Mouse (Mus musculus): ENCODE results near the gene Cbfb.
"Not testable (repeated sequence)": the region's sequence is repeated elsewhere in the genome, so short reads cannot be mapped to it uniquely, and the experiment has no call there.

Gene Cbfb

DNA sequence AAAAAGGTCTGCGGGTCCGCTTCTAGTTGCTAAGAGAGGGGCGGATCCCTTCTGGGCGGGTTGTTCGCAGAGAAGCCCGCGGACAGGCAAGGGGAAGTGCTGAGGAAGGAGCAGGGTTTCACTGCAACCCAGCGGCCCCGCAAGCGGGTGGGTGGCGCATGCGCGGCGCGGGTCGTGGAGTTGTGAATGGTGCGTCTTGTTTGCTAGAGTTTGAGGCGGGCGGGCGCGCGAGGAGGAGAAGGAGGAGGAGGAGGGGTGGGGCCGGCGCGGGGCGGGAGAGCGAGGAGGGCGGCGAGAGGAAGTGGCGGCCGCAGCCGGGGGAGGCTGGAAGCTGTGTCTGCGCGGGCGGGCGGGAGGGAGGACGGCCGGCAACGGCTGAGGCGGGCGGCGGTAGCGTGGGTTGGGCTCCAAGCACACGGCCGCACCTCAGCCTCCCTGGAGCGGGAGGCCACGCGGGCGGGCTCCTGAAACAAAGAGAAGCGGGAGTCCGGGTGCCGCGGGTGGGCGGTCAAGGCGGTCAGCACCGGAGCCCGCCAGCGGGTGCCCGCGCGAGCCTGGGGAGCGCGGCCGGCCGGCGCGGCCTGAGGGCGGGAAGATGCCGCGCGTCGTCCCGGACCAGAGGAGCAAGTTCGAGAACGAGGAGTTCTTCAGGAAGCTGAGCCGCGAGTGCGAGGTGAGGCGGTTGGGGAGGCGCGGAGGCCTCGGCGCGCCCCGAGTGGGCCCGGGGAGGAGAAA is at the start of gene Cbfb:
Gene Cbfb, plus strand, starts transcription at position 294 of the 735 bp plus-strand sequence.
- peak; percentile 98 to 99 for DNase-seq (ENCODE audit: inconsistent age in 2 of 2, low spot score in 1 of 2)

DNA sequence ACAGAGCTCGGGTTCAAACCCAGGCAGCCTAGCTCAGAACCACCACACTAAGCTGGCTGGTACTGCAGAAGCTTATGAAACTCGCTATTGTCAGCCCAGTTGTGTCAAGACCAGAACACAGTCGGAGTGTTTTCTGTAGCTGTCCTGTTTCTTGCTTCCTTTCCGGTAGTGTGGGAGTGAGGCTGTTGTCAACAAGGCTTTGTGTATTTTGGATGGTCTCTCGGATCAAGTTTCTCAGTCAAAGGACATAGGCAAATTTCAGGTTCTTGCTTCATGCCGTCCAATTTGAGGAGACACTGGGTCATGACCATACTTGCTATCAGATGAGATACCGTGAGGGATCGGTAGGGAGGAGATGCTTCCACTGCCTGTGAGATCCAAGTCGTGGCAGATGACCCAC is 40.6 kb upstream of the Cbfb start:
- DNase-seq (ENCODE audit: inconsistent age in 2 of 2, low spot score in 1 of 2), result no peak

- no peak for DNase-seq (ENCODE audit: inconsistent age in 2 of 2, low spot score in 1 of 2)
Observed at GRCm38 (mm10) chr8:105131509-105131908, 39.0 kb upstream of the Cbfb start, which contains the start of gene Ces4a. Gene Ces4a, plus strand, starts transcription at chr8:105131800.

DNA sequence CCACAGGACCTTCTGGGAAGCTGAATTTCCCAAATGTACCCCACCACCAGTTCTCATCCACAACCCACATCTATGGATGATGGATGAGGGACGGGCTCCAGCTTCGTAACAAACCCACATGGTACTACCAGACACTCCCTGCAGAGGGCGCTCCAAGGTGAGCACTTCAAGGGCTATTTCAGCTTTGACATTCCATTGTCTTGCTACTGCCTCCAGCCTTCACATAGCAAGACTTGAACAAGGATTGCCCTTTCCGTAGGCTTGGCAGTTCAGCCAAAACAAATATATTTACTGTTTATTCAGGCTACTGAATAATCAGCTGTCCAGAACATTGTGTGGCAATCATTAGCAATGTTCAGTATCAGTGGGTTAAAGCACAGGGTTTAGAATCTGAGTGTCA is 32.1 kb upstream of the Cbfb start:
- peak; percentile 82 to 95 for DNase-seq (ENCODE audit: inconsistent age in 2 of 2, low spot score in 1 of 2)

DNA sequence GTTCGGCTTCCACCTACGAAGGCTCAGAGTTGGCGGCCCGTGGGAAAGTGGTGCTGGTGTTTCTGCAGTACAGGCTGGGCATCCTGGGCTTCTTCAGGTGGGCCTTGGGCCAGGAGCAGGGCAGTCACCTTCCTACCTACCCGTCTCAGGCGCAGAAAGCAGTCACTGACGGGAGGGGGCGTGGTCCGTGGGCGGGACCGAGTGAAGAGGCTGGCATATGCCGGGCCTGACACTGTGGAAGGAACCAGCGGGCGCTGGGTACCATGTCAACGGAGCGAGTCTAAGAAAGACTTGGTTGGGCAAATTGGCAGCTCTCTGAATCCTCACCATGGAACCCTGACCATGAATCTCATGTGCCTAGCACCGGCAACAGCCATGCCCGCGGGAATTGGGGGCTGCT is 28.1 kb upstream of the Cbfb start:
- peak in 1 of 2 experiments; percentile 49 for DNase-seq (ENCODE audit: inconsistent age in 2 of 2, low spot score in 1 of 2)

DNA sequence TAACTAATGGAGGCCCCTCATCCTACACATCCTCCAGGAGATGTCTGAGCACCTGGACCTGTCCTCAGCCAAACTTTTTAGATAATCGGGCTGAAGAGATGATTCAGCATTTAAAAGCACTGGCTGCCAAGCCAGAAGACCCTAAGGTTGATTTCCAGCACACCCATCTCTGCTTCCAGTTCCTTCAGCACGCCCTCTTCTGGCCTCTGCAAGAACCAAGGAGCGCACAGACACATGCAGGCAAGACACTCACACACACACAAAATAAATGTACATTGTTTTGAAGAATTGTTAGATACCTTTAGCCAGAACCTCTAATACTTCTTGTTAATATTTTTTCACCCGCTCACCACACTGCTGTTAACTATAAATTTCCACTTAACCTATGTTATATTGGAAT is 18.8 kb upstream of the Cbfb start:
- DNase-seq (ENCODE audit: inconsistent age in 2 of 2, low spot score in 1 of 2), result no peak

GRCm38 (mm10) chr8:105152623-105153398 is 17.7 kb upstream of the Cbfb start:
- DNase-seq (ENCODE audit: inconsistent age in 2 of 2, low spot score in 1 of 2), result peak; percentile 92 to 97

DNA sequence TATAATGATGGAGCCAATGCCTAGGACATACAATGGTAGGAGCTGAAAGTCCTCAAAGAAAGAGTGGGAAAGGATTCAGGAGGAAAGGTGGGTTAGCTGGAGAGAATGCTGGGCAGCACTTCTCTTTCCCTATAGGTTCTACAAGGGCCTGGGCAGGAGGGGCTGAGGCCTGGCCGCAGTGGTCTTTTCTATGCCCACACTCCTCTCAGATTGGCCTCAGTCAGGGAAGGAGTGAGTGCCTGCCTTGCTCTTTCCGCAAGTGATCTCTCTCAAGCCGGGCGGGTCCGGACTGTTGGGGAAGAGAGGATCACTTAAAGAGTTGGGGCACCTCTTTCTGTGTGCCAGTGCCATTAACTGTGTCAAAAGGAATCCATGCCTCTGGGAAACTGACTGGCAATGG is 16.2 kb upstream of the Cbfb start:
- DNase-seq (ENCODE audit: inconsistent age in 2 of 2, low spot score in 1 of 2), result peak in 1 of 2 experiments; percentile 35

DNA sequence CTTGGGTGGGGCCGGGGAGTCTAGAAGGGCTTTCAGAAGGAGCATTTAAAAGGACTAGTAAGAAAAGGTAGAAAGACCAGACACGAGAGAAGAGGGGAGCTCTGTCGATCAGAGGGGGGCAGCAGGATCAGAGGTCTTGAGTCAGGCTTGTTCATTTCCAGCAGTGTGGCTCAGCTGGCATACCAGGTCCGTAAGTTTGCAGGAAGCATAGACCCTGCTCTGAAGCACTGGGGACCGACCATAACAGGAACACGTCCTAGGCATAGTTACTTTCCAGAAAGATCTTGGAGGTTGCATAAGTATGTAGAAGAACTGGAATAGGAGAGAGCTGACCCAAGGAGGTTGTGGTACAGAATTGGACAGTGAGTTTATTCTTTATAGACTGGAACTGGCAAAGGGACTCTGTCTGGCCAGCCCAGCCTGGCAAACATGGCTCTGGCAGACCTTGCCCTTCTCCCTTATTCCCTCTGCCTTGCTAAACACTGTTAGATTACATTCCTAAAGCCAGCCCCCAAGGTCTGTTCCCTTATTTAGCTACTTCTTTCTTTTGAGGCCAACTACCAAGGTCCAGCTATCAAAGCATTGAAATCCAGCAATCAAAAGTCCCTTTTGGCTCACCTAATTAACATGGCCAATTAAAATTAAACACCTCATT is 15.3 kb upstream of the Cbfb start:
- DNase-seq (ENCODE audit: inconsistent age in 2 of 2, low spot score in 1 of 2), result peak in 1 of 2 experiments; percentile 88

GRCm38 (mm10) chr8:105157555-105157954 is 12.9 kb upstream of the Cbfb start:
- peak; percentile 69 to 86 for DNase-seq (ENCODE audit: inconsistent age in 2 of 2, low spot score in 1 of 2)

- no peak for DNase-seq (ENCODE audit: inconsistent age in 2 of 2, low spot score in 1 of 2)
Observed at GRCm38 (mm10) chr8:105158084-105158483, 12.4 kb upstream of the Cbfb start.

- no peak for DNase-seq (ENCODE audit: inconsistent age in 2 of 2, low spot score in 1 of 2)
Observed at GRCm38 (mm10) chr8:105161121-105161652, 9.3 kb upstream of the Cbfb start.

DNA sequence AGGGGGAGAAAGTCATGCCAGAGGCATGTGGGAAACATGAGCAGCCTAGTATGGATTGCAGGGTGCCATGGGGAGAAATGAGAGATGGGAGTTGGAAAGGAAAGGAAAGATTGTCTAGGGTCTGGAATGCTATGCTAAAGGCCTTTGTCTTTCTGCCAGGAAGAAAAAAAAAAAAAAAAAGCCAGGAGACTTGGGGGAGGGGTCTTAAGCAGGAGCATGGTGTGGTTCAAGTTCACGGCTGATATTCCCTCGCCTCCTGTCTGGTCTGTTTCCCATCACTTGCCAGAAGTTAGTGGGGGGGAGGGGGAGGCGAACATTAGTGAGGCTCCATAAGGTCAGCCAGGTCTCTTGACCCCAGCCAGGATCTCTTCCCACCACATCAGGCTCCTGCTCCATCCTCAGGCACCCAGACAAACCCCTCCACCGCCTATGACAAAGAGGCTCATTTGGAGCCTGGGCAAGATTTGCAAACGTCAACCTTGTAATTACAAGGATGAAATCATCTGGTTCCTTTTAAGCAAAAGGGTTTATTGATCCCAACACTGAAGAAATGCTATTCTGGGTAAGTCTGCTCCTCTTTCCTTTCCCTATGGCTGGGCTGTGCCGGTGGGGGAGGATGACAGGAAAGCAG is 6.1 kb upstream of the Cbfb start:
- DNase-seq (ENCODE audit: inconsistent age in 2 of 2, low spot score in 1 of 2), result peak; percentile 43 to 75

DNA sequence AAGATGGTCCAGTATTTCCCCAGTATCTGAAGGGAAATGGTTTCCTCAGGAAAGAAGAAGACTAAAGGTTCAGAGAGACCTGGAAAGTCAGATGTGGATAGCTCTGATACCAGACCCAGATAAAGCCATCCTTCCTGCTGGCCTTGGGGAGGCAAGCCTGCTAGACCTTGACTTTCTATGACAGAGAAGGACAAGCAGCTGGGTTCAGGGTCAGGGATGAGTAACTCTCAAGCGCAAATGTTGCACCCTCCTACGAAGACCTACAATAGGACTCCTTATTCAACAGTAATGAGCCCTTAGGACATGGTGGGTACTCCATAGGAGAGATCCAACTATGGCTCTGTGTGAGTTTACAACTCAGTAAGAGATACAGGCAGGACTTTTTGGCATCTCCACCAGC is 5.3 kb upstream of the Cbfb start:
- peak; percentile 85 to 93 for DNase-seq (ENCODE audit: inconsistent age in 2 of 2, low spot score in 1 of 2)

DNA sequence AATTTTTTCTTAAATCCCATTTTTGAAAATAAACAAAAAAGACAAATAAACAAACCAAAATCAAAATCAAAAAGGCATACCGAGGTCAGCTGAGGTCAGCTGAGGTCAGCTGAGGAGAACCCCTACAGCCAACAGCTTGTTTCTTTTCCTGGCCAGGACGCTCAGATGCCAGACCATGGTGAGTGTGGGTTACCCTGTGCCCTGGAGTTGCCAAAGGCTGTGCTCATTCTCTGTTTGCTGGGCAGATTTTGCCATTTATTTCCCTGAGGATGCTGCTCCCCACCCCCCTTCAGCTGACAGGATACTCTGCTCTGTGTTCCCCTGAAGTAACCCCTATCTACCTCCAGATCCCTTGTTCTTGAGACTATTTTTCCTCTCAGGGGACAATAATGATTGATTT is 3.4 kb upstream of the Cbfb start:
- no peak for DNase-seq (ENCODE audit: inconsistent age in 2 of 2, low spot score in 1 of 2)

- peak in 1 of 2 experiments; percentile 76 for DNase-seq (ENCODE audit: inconsistent age in 2 of 2, low spot score in 1 of 2)
Observed at GRCm38 (mm10) chr8:105169582-105169981, 892 bp upstream of the Cbfb start.

- no peak for DNase-seq (ENCODE audit: inconsistent age in 2 of 2, low spot score in 1 of 2)
Observed at GRCm38 (mm10) chr8:105170041-105170380, 463 bp upstream of the Cbfb start.

DNA sequence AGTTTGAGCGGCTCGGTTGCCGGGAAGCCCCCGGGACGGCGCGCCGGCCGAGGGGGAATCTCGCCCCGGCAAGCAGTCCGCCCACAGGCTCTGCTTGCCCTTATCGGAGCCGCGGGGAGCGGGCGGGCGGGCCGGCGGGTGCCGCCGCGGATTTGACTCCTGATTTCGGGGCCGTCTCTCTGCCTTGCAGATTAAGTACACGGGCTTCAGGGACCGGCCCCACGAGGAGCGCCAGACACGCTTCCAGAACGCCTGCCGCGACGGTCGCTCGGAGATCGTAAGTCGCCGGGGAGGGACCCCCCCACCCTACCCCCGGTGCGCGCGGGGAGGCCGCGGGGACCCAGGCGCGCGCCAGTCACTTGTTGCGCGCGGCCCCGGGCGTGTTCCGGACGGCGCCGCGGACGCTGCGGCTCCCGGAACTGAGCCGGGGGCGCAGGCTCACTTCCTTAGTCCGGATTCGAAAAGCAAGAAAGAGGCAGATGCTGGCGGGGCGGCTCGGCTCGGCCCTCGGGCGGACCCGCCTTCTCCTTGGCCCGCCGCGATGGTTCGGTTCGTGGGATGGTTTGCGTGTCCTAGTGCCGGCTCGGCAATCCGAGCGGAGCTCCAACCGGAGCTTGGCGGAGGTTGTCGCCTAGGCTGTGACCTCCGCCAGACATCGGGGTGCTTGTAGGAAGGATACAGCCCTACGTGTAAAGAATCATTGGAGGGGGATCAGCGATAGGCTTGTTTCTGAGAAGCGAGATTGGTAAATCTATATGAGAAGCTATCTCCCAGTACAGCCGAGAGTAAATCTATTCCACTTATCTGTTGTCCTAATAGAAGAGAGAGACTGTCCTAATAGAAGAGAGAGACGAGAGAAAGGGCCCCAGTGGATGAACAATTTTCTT is 885 bp downstream of the Cbfb start:
- DNase-seq (ENCODE audit: inconsistent age in 2 of 2, low spot score in 1 of 2), result peak; percentile 76 to 91

DNA sequence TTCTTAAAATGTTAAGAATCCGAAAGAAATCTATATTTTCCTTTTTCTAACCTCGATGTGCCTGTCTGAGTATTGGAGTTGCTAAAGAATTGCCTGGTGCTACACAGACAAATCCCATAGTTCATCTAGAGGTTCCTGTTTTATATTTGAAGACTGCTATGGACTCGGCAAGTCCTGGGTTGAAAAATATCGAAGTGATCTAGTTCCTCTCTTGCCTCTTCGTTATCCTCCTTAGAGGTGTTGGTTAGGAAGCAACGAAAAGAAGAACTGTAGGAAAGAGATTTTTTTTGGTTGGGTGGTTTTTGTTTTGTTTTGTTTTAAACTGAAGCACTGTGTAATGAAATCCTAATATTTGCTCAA is 1.5 kb downstream of the Cbfb start:
- DNase-seq (ENCODE audit: inconsistent age in 2 of 2, low spot score in 1 of 2), result no peak

DNA sequence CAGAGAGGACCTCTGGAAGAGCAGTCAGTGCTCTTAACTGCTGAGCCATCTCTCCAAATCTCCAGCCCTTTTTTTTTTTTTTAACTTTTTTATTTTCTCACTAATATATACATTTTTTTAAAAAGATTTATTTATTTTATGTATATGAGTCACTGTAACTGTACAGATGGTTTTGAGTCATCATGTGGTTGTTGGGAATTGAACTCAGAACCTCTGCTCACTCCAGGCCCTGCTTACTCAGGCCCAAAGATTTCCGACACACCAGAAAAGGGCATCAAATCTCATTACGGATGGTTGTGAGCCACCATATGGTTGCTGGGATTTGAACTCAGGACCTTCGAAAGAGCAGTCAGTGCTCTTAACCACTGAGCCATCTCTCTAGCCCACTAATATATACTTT is 4.8 kb downstream of the Cbfb start:
- not testable (repeated sequence) for DNase-seq (ENCODE audit: inconsistent age in 2 of 2, low spot score in 1 of 2)

Measured in adrenal gland, adult (tissue).